Mouse (Mus musculus): ENCODE results near the gene Ccl7. TPM values are rescaled to one million over a fixed set of nuclear protein-coding genes. Genes with fewer than 3 reads are reported as not detected.

Ccl7 gene
- polyA plus RNA-seq, 1 experiment from 2014 or later: 2.0 TPM

- Histone ChIP-seq H3K4me2 (no peak overlapping the region), H3K9me3 (no peaks in the 10 kb centered on the region), H3K9ac (no peak overlapping the region), H3K27ac (no peak overlapping the region), H3K36me3 (no peaks in the 10 kb centered on the region), H3K27me3 (replicated peaks) (no peaks in the 10 kb centered on the region), H3K4me1 (no peaks in the 10 kb centered on the region), H3K4me3 (replicated peaks) (no peak overlapping the region)
- 82% methylated on average over 3 of the region's 3 CpGs for WGBS
- no peak for ATAC-seq (ENCODE audit: insufficient read depth, low FRiP score, low read depth)
Observed at GRCm38 (mm10) chr11:82073686-82074085, 28.2 kb downstream of the Ccl7 start.

GRCm38 (mm10) chr11:82077031-82077430 is 31.5 kb downstream of the Ccl7 start:
- H3K9me3 ChIP-seq: no peaks in the 10 kb centered on the region
- no peak overlapping the region for H3K27ac ChIP-seq
- no peak overlapping the region for H3K4me2 ChIP-seq
- H3K4me1 ChIP-seq: no peaks in the 10 kb centered on the region
- 57% methylated on average over 3 of the region's 3 CpGs for WGBS
- ATAC-seq (ENCODE audit: insufficient read depth, low FRiP score, low read depth): no peak
- H3K9ac ChIP-seq: no peak overlapping the region
- H3K36me3 ChIP-seq: no peaks in the 10 kb centered on the region
- H3K27me3 ChIP-seq (replicated peaks): no peaks in the 10 kb centered on the region
- no peak overlapping the region for H3K4me3 ChIP-seq (replicated peaks)

GRCm38 (mm10) chr11:82078136-82078730 is 32.7 kb downstream of the Ccl7 start:
- ATAC-seq (ENCODE audit: insufficient read depth, low FRiP score, low read depth): peak; percentile 68; the same call in 1 of the 2 replicates

DNA sequence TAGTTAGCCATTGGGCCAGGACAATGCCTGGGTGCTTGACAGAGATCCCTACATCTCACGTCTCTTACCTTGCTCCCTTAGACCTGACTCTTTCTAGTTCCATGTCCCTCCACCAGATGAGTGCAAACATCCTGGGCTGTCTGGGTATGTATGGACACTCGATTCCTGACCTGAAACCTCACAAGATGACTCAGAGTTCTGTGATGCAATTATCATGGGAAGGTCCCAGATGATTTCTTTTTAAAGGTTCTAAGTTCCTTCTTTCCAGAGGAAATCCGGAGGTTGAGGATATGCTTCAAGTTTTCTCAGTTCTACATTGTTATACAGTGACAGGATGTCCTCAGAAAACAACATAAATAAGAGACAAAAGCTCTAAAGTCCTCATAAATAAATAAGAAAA is 35.4 kb downstream of the Ccl7 start:
- no peak overlapping the region for H3K9ac ChIP-seq
- H3K27ac ChIP-seq: no peak overlapping the region
- H3K36me3 ChIP-seq: no peaks in the 10 kb centered on the region
- no peaks in the 10 kb centered on the region for H3K27me3 ChIP-seq (replicated peaks)
- no peak overlapping the region for H3K4me2 ChIP-seq
- WGBS: 72% methylated on average over 3 of the region's 3 CpGs
- H3K9me3 ChIP-seq: no peaks in the 10 kb centered on the region
- no peak for ATAC-seq (ENCODE audit: insufficient read depth, low FRiP score, low read depth)
- no peak overlapping the region for H3K4me3 ChIP-seq (replicated peaks)
- no peaks in the 10 kb centered on the region for H3K4me1 ChIP-seq

More at GRCm38 (mm10) chr11:82078136-82078730, 32.7 kb downstream of the Ccl7 start:
- Histone ChIP-seq H3K27me3 (replicated peaks) (no peaks in the 10 kb centered on the region), H3K4me1 (no peaks in the 10 kb centered on the region), H3K27ac (peak overlapping the region; percentile 54; the same call in 1 of the 2 replicates), H3K9me3 (no peaks in the 10 kb centered on the region), H3K4me2 (no peak overlapping the region), H3K4me3 (replicated peaks) (no peak overlapping the region), H3K9ac (no peak overlapping the region), H3K36me3 (no peaks in the 10 kb centered on the region)

GRCm38 (mm10) chr11:82084360-82084759 is 38.8 kb downstream of the Ccl7 start:
- Histone ChIP-seq H3K36me3 (no peaks in the 10 kb centered on the region), H3K4me1 (no peaks in the 10 kb centered on the region), H3K27me3 (replicated peaks) (no peaks in the 10 kb centered on the region), H3K9ac (no peak overlapping the region), H3K4me3 (replicated peaks) (no peak overlapping the region), H3K27ac (no peak overlapping the region), H3K4me2 (no peak overlapping the region), H3K9me3 (no peaks in the 10 kb centered on the region)
- no peak for ATAC-seq (ENCODE audit: insufficient read depth, low FRiP score, low read depth)
- WGBS: 89% methylated on average over 3 of the region's 3 CpGs

Other genes with a start within 250 kb of the Ccl7 start
- gene 5530401A14Rik, start 185.0 kb upstream of the Ccl7 start, polyA plus RNA-seq (2015; fragmentation: Nextera tagmentation; extraction: Ambion mirVana): not detected in 2 replicates
- 0.63 and 0.65 TPM in 2 replicates for gene Asic2, start 77.3 kb upstream of the Ccl7 start, polyA plus RNA-seq (2015; fragmentation: Nextera tagmentation; extraction: Ambion mirVana)
- 5.8 and 7.6 TPM in 2 replicates for gene Ccl2, start 10.1 kb upstream of the Ccl7 start, polyA plus RNA-seq (2015; fragmentation: Nextera tagmentation; extraction: Ambion mirVana)
- not detected in 2 replicates for gene Gm17268, start 7.2 kb upstream of the Ccl7 start, polyA plus RNA-seq (2015; fragmentation: Nextera tagmentation; extraction: Ambion mirVana)
- gene Ccl11, start 12.1 kb downstream of the Ccl7 start, polyA plus RNA-seq (2015; fragmentation: Nextera tagmentation; extraction: Ambion mirVana): 97.3 and 101 TPM in 2 replicates
- 3.0 and 3.8 TPM in 2 replicates for gene Ccl12, start 56.1 kb downstream of the Ccl7 start, polyA plus RNA-seq (2015; fragmentation: Nextera tagmentation; extraction: Ambion mirVana)
- gene Ccl8, start 69.5 kb downstream of the Ccl7 start, polyA plus RNA-seq (2015; fragmentation: Nextera tagmentation; extraction: Ambion mirVana): not detected in 2 replicates

Measured in stomach, embryonic 15.5 days (tissue).